Mouse (Mus musculus) midbrain, embryonic 11.5 days (tissue): ENCODE results near the gene Flt3l. TPM values are rescaled to one million over a fixed set of nuclear protein-coding genes. Genes with fewer than 3 reads are reported as not detected.

Experiments used
- ATAC-seq: fragments of 200-750 bp; cut with Nextera tagmentation; 2 replicates; pipeline ENCODE4 v1.8.0; 2017; ENCODE audit warnings: moderate TSS enrichment, moderate library complexity; ENCODE audit not compliant: low FRiP score
- DNase-seq: peaks from one replicate; pipeline ENCODE4 v3.0.0; 2015; ENCODE audit warnings: low spot score; ENCODE audit errors: missing footprints
- H3K27ac ChIP-seq: fragments of 300-500 bp; sonication (generic); 2 replicates; pipeline ENCODE4 v1.5.1; 2014; ENCODE audit warnings: low read depth, low read length
- H3K27me3 ChIP-seq: fragments of 300-500 bp; sonication (generic); 2 replicates; pipeline ENCODE4 v1.6.1; 2014; ENCODE audit warnings: mild to moderate bottlenecking, low read length, moderate library complexity, mixed read lengths; ENCODE audit not compliant: control insufficient read depth, insufficient read depth
- H3K36me3 ChIP-seq: fragments of 300-500 bp; sonication (generic); 2 replicates; pipeline ENCODE4 v1.6.1; 2014; ENCODE audit warnings: mild to moderate bottlenecking, low read length, moderate library complexity, mixed read lengths; ENCODE audit not compliant: control insufficient read depth, insufficient read depth
- H3K4me1 ChIP-seq: fragments of 300-500 bp; sonication (generic); 2 replicates; pipeline ENCODE4 v1.6.1; 2014; ENCODE audit warnings: low read length; ENCODE audit not compliant: control insufficient read depth, insufficient read depth
- H3K4me2 ChIP-seq: fragments of 300-500 bp; sonication (generic); 2 replicates; pipeline ENCODE4 v1.6.1; 2014; ENCODE audit warnings: mild to moderate bottlenecking, moderate library complexity
- H3K4me3 ChIP-seq: fragments of 300-500 bp; sonication (generic); 2 replicates; pipeline ENCODE4 v1.5.1; 2014; ENCODE audit warnings: low read depth, low read length
- H3K9ac ChIP-seq: fragments of 300-500 bp; sonication (generic); 2 replicates; pipeline ENCODE4 v1.6.1; 2014; ENCODE audit warnings: low read length
- H3K9me3 ChIP-seq: fragments of 300-500 bp; sonication (generic); 2 replicates; pipeline ENCODE4 v1.6.1; 2016; ENCODE audit warnings: low read length; ENCODE audit not compliant: control insufficient read depth
- WGBS: fragments of 180-500 bp; shearing (Covaris S2); extraction: QIAGEN DNeasy Blood & Tissue Kit; methylation state at CpG from one replicate; pipeline ENCODE4 v1.1.7; 2014; 5-methylcytosine and 5-hydroxymethylcytosine counted together
- polyA plus RNA-seq: library from polyadenylated mRNA; unstranded; fragments of >200 nt; fragmentation: Nextera tagmentation; extraction: Ambion mirVana; gene quantifications from 2 replicates; pipeline ENCODE4 v1.2.1, GENCODE M21; 2014

The Flt3l gene
- polyA plus RNA-seq, 1 experiment from 2014 or later, result 0.97 TPM

- WGBS, result 94% methylated on average over 5 of the region's 5 CpGs
- H3K4me2 ChIP-seq, result no peak overlapping the region
- H3K27me3 ChIP-seq, result no peaks in the 10 kb centered on the region; the same call in 1 of the 2 replicates
- no peaks in the 10 kb centered on the region for H3K9me3 ChIP-seq
- no peaks in the 10 kb centered on the region for H3K4me1 ChIP-seq
- ATAC-seq (no peak), DNase-seq (no peak)
- no peaks in the 10 kb centered on the region; the same call in 1 of the 2 replicates for H3K36me3 ChIP-seq
- H3K4me3 ChIP-seq, result no peak overlapping the region
- no peak overlapping the region for H3K9ac ChIP-seq
- H3K27ac ChIP-seq, result no peak overlapping the region
Observed at GRCm38 (mm10) chr7:45141914-45142313, 5.7 kb upstream of the Flt3l start.

DNA sequence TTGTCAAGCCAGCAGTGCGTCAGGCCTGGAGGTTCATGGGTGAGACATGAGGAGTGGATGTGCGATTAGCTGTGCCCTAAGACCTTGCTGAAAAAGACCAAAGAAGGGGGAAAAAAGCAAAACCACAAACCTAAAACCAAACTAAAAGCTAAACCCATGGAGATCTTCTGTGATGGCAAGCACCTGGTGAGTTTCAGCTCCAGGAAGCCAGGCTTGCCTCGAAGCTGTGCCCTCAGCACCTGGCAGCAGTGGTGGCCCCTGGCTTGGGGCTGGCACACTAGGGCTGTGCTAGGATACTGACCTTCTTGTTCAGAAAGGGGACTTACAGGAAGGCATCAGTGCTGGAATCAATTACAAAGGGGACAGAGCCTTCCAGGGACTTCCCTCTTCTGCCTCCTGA, 5.1 kb upstream of the Flt3l start:
- 89% methylated on average over 3 of the region's 3 CpGs for WGBS
- no peak overlapping the region for H3K27ac ChIP-seq
- H3K27me3 ChIP-seq, result no peaks in the 10 kb centered on the region; the same call in 1 of the 2 replicates
- DNase-seq (no peak), ATAC-seq (no peak)
- H3K9me3 ChIP-seq, result no peaks in the 10 kb centered on the region
- no peaks in the 10 kb centered on the region; the same call in 1 of the 2 replicates for H3K36me3 ChIP-seq
- H3K4me2 ChIP-seq, result no peak overlapping the region
- no peak overlapping the region for H3K4me3 ChIP-seq
- no peak overlapping the region for H3K9ac ChIP-seq
- H3K4me1 ChIP-seq, result no peaks in the 10 kb centered on the region

- Histone ChIP-seq H3K9me3 (no peaks in the 10 kb centered on the region), H3K27me3 (peaks cover 7% of the 10 kb centered on the region; the same call in 1 of the 2 replicates), H3K27ac (no peak overlapping the region), H3K4me1 (no peaks in the 10 kb centered on the region), H3K4me2 (no peak overlapping the region), H3K4me3 (no peak overlapping the region), H3K9ac (no peak overlapping the region), H3K36me3 (no peaks in the 10 kb centered on the region; the same call in 1 of the 2 replicates)
- WGBS, result 80% methylated on average over 8 of the region's 8 CpGs
- DNase-seq (no peak), ATAC-seq (no peak)
Observed at GRCm38 (mm10) chr7:45139904-45140723, 3.9 kb upstream of the Flt3l start.

GRCm38 (mm10) chr7:45138403-45138802, 2.2 kb upstream of the Flt3l start:
- H3K4me3 ChIP-seq, result no peak overlapping the region
- DNase-seq (no peak), ATAC-seq (no peak)
- H3K4me1 ChIP-seq, result no peaks in the 10 kb centered on the region; the same call in 1 of the 2 replicates
- peaks cover 9% of the 10 kb centered on the region; the same call in 1 of the 2 replicates for H3K27me3 ChIP-seq
- H3K27ac ChIP-seq, result no peak overlapping the region
- no peak overlapping the region for H3K4me2 ChIP-seq
- H3K9me3 ChIP-seq, result no peaks in the 10 kb centered on the region
- H3K36me3 ChIP-seq, result no peaks in the 10 kb centered on the region; the same call in 1 of the 2 replicates
- 90% methylated on average over 1 of the region's 1 CpGs for WGBS
- no peak overlapping the region for H3K9ac ChIP-seq

- Histone ChIP-seq H3K36me3 (no peaks in the 10 kb centered on the region), H3K27ac (no peak overlapping the region; the same call in 1 of the 2 replicates), H3K9ac (no peak overlapping the region; the same call in 1 of the 2 replicates), H3K4me1 (no peaks in the 10 kb centered on the region; the same call in 1 of the 2 replicates), H3K27me3 (peaks cover 9% of the 10 kb centered on the region; the same call in 1 of the 2 replicates), H3K9me3 (no peaks in the 10 kb centered on the region), H3K4me3 (no peak overlapping the region), H3K4me2 (no peak overlapping the region)
- DNase-seq, result no peak
- 83% methylated on average over 12 of the region's 12 CpGs for WGBS
- no peak for ATAC-seq
Observed at GRCm38 (mm10) chr7:45137171-45138006, 1.2 kb upstream of the Flt3l start.

DNA sequence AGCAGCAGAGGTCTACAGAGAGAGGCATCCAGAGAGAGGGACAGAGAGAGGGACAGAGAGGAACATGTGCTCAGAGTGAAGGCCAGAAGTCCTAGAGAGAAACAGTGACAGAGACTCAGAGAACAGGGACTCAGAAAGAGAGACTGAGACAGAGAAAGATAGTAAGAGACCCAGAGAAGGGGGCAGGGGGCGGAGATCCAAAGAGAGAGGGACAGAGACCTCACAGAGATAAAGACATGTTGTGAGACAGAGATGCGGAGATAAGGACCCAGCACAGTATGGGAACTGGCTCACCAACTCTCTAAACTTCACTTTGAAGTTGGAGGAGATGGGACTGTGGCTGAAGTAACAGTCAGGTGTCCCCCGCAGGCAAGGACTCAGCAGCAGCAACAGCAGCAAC, 862 bp downstream of the Flt3l start:
- Histone ChIP-seq H3K9ac (no peak overlapping the region; the same call in 1 of the 2 replicates), H3K4me3 (no peak overlapping the region; the same call in 1 of the 2 replicates), H3K9me3 (no peaks in the 10 kb centered on the region), H3K4me1 (no peaks in the 10 kb centered on the region; the same call in 1 of the 2 replicates), H3K4me2 (no peak overlapping the region), H3K36me3 (no peaks in the 10 kb centered on the region), H3K27ac (no peak overlapping the region), H3K27me3 (peaks cover 9% of the 10 kb centered on the region; the same call in 1 of the 2 replicates)
- DNase-seq (no peak), ATAC-seq (no peak)
- 74% methylated on average over 3 of the region's 3 CpGs for WGBS

DNA sequence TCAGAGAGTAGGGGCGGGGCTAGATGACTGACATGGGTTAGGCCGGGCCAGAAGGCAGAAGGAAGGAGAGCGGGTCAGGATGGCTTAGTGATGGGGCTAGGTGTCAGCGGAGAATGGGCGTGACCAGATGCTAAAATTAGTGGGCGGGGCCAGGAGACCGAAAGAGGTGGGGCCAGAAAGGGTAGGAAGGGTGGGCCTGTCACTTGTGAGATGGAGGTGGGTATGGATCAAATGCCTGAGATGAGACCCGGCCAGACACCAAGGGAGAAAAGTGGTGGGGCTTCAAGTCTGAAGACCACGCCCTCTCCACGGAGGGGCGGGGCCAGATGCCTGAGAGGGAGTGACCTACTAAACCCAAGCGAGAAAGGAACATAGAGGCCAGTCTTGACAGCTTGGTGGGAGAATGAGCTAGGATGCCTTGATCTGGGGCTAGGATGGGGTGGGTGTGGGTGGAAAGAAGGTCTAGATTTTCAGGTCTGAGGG, 1.6 kb downstream of the Flt3l start:
- 12% methylated on average over 12 of the region's 12 CpGs for WGBS
- H3K27ac ChIP-seq, result no peak overlapping the region
- H3K9ac ChIP-seq, result no peak overlapping the region
- H3K4me3 ChIP-seq, result no peak overlapping the region
- peaks cover 9% of the 10 kb centered on the region; the same call in 1 of the 2 replicates for H3K27me3 ChIP-seq
- DNase-seq (no peak), ATAC-seq (peak; percentile 23; the same call in 1 of the 2 replicates)
- H3K4me1 ChIP-seq, result peaks cover 3% of the 10 kb centered on the region
- H3K9me3 ChIP-seq, result no peaks in the 10 kb centered on the region
- H3K36me3 ChIP-seq, result no peaks in the 10 kb centered on the region
- no peak overlapping the region for H3K4me2 ChIP-seq

DNA sequence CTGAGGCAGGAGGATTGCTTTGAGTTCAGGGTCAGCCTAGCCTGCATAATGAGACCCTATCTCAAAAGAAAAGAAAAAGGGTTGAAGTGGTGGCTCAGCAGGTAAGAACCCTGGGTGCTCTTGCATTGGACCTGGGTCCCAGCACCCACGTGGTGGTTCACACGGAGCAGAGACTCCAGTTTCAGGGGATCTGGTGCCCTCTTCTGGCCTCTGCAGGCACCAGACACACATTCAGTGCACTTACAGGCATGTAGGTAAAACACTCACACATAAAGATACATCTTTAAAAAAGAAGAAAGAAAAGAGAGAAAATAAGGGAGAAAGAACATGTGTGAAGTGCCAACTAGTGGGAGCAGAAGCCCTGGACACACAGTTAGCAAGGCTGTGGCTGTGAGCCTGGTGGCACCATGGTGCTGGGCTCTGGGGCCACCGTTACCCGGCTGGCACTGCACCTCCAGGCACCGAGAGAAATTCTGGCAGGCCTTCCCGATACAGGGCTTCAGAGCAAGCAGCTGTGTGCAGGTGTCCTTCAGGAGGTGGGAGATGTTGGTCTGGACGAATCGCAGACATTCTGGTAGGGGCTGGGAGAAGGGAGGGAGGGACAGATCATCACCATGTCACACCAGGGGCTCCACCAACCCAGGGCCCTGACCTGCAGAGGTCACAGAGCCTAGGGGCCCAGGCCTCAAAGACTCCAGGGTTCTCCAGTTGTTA, 2.6 kb downstream of the Flt3l start:
- H3K9ac ChIP-seq, result no peak overlapping the region
- H3K27ac ChIP-seq, result no peak overlapping the region
- H3K36me3 ChIP-seq, result no peaks in the 10 kb centered on the region
- no peak for ATAC-seq
- DNase-seq, result no peak
- H3K4me1 ChIP-seq, result peaks cover 8% of the 10 kb centered on the region
- 85% methylated on average over 8 of the region's 8 CpGs for WGBS
- no peak overlapping the region for H3K4me2 ChIP-seq
- H3K27me3 ChIP-seq, result peaks cover 9% of the 10 kb centered on the region; the same call in 1 of the 2 replicates
- no peak overlapping the region for H3K4me3 ChIP-seq
- H3K9me3 ChIP-seq, result no peaks in the 10 kb centered on the region
